In the genomic region with DNA sequence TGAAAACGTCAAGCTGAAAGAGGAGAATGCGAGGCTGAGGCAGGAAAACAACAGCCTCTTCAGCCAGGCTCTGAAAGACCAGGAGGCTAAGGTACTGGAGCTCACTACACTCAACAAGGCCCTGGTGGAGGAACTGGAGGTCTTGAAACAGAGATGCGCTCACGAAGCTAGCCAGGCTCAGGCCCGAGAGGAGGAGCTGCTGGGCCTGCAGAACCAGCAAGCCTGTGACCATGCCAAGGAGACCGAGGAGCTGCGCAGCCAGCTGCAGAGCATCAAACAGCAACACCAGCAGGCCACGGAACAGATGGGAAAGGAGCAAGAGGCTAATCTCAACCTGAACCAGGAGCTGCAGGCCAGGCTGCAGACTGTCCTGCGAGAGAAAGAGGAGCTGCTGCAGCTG, we compare ENCODE assay signal across 8 mouse cellular contexts. TPM values are rescaled to one million over a fixed set of nuclear protein-coding genes. Genes with fewer than 3 reads are reported as not detected.
DNase-seq lines count a peak whose midpoint lies in the region; ATAC-seq and TF ChIP-seq lines count a peak whose summit lies in the region.
"Had no signal": no experiment of that assay in that cellular context is flagged by ENCODE, and none has a peak within 500 bp of the region (broad histone marks: within the 10 kb centered on the region; RNA-seq: fewer than 3 reads in every experiment).

No protein-coding gene starts in this region.

- ATAC-seq in heart, postnatal 0 days (ENCODE audit: insufficient read depth, low read depth): no peak
- ATAC-seq in liver, embryonic 16.5 days (ENCODE audit: low read depth): no peak

- peak overlapping the region; percentile 78 for H3K4me3 ChIP-seq in cerebellum, adult 2 months (replicated peaks; ENCODE audit: insufficient read depth, low read depth, low read length)
- H3K4me3 ChIP-seq in heart, postnatal 0 days (ENCODE audit: low read depth, low read length): peak overlapping the region; percentile 52
- H3K4me3 ChIP-seq in liver, embryonic 16.5 days (ENCODE audit: low read depth, low read length): peak overlapping the region; percentile 42; the same call in 1 of the 2 replicates

- no peak for TF ChIP-seq POLR2A in cerebellum, adult 2 months (IDR thresholded peaks at IDR 0.05; ENCODE audit: borderline replicate concordance, insufficient read depth, low read length)

- DNase-seq in MN1 (ENCODE audit: low spot score): peak; percentile 73
- DNase-seq in cerebellum, adult 2 months: peak; percentile 36 to 57
- DNase-seq in heart, postnatal 0 days (ENCODE audit: low spot score): no peak
- DNase-seq in adrenal gland, postnatal 10 days: no peak
- no peak for DNase-seq in kidney, postnatal 4 days
- DNase-seq in urinary bladder, postnatal 25 days (ENCODE audit: low spot score): no peak

- peak overlapping the region; percentile 91 for H3K4me2 ChIP-seq in heart, postnatal 0 days (ENCODE audit: low read depth, low read length)
- H3K4me2 ChIP-seq in liver, embryonic 16.5 days (ENCODE audit: low read depth, low read length): peak overlapping the region; percentile 63; the same call in 1 of the 2 replicates

- H3K9ac ChIP-seq in heart, postnatal 0 days (replicated peaks; ENCODE audit: low read depth, low read length): peak overlapping the region; percentile 15; the same call in 1 of the 2 replicates
- no peak overlapping the region for H3K9ac ChIP-seq in liver, embryonic 16.5 days (ENCODE audit: low read depth, low read length)
- H3K9ac ChIP-seq: liver, embryonic 14.5 days had no signal

- H3K36me3 ChIP-seq in heart, postnatal 0 days (replicated peaks; ENCODE audit: control insufficient read depth, insufficient read depth, low read length): no peaks in the 10 kb centered on the region
- H3K36me3 ChIP-seq in liver, embryonic 16.5 days (ENCODE audit: control insufficient read depth, insufficient read depth): no peaks in the 10 kb centered on the region

- WGBS in cerebellum, adult 2 months: 52% methylated on average over 9 of the region's 9 CpGs
- WGBS in heart, postnatal 0 days: 54% methylated on average over 9 of the region's 9 CpGs
- 53% methylated on average over 9 of the region's 9 CpGs for WGBS in liver, embryonic 16.5 days (ENCODE audit: insufficient replicate concordance)

- H3K4me1 ChIP-seq in cerebellum, adult 2 months (ENCODE audit: control insufficient read depth, insufficient read depth, low read length): no peaks in the 10 kb centered on the region
- peaks cover 5% of the 10 kb centered on the region for H3K4me1 ChIP-seq in heart, postnatal 0 days (ENCODE audit: control insufficient read depth, insufficient read depth)
- H3K4me1 ChIP-seq in liver, embryonic 16.5 days (ENCODE audit: control insufficient read depth, low read depth, low read length): no peaks in the 10 kb centered on the region

- TF ChIP-seq EP300 in heart, postnatal 0 days (IDR thresholded peaks at IDR 0.05; ENCODE audit: low read depth): no peak

- no peak overlapping the region for H3K27ac ChIP-seq in cerebellum, adult 2 months (ENCODE audit: insufficient read depth, low read length)
- H3K27ac ChIP-seq in heart, postnatal 0 days (ENCODE audit: low read depth): no peak overlapping the region
- no peak overlapping the region for H3K27ac ChIP-seq in liver, embryonic 16.5 days (ENCODE audit: low read length)
- H3K27ac ChIP-seq: liver, embryonic 14.5 days had no signal

- H3K27me3 ChIP-seq in cerebellum, adult 2 months (ENCODE audit: control insufficient read depth, insufficient read depth, low read length): no peaks in the 10 kb centered on the region
- H3K27me3 ChIP-seq in heart, postnatal 0 days (ENCODE audit: control insufficient read depth, insufficient read depth, low read length): no peaks in the 10 kb centered on the region
- H3K27me3 ChIP-seq in liver, embryonic 16.5 days (ENCODE audit: control insufficient read depth, insufficient read depth, low read depth, low read length): no peaks in the 10 kb centered on the region

- no peak for TF ChIP-seq CTCF in cerebellum, adult 2 months (IDR thresholded peaks at IDR 0.05; ENCODE audit: borderline replicate concordance, insufficient read depth, low read depth, low read length)
- no peak for TF ChIP-seq CTCF in heart, postnatal 0 days (IDR thresholded peaks at IDR 0.05; ENCODE audit: low read depth)

- no peaks in the 10 kb centered on the region for H3K9me3 ChIP-seq in heart, postnatal 0 days (replicated peaks; ENCODE audit: control insufficient read depth, low read length)
- no peaks in the 10 kb centered on the region for H3K9me3 ChIP-seq in liver, embryonic 16.5 days (replicated peaks; ENCODE audit: control insufficient read depth, low read length)

RNA-seq across cellular contexts. Expression of gene Ccdc89, which starts 0.6 kb away (rescaled TPM):
- 1.3 TPM in 2 replicates for polyA plus RNA-seq in cerebellum, adult 2 months (2012; rRNA removed)
- not detected in 2 replicates for total RNA-seq in heart, postnatal 0 days (2014; rRNA removed; ENCODE audit: low replicate concordance)
- 0.30 and 0.51 TPM in 2 replicates for polyA plus RNA-seq in heart, postnatal 0 days (2015; fragmentation: Nextera tagmentation; extraction: Ambion mirVana)
- 0.12 and 0.18 TPM in 2 replicates for polyA plus RNA-seq in liver, embryonic 16.5 days (2015; fragmentation: Nextera tagmentation; extraction: Ambion mirVana)
- under 1 TPM; 0.24 to 0.48 TPM for total RNA-seq in adrenal gland, postnatal 10 days (2021)

RNA-seq across cellular contexts. Expression of gene Crebzf, which starts 15.5 kb away (rescaled TPM):
- 135 and 143 TPM in 2 replicates for polyA plus RNA-seq in cerebellum, adult 2 months (2012; rRNA removed)
- total RNA-seq in heart, postnatal 0 days (2014; rRNA removed; ENCODE audit: low replicate concordance): 49.3 and 55.3 TPM in 2 replicates
- 10.6 and 11.3 TPM in 2 replicates for polyA plus RNA-seq in heart, postnatal 0 days (2015; fragmentation: Nextera tagmentation; extraction: Ambion mirVana)
- 5.0 and 5.6 TPM in 2 replicates for polyA plus RNA-seq in liver, embryonic 16.5 days (2015; fragmentation: Nextera tagmentation; extraction: Ambion mirVana)
- total RNA-seq in adrenal gland, postnatal 10 days (2021): 10 to 100 TPM; 52.5 to 66.9 TPM

RNA-seq across cellular contexts. Expression of gene Tmem126a, which starts 30.0 kb away (rescaled TPM):
- 43.6 and 43.8 TPM in 2 replicates for polyA plus RNA-seq in cerebellum, adult 2 months (2012; rRNA removed)
- 82.2 and 107 TPM in 2 replicates for total RNA-seq in heart, postnatal 0 days (2014; rRNA removed; ENCODE audit: low replicate concordance)
- 185 and 187 TPM in 2 replicates for polyA plus RNA-seq in heart, postnatal 0 days (2015; fragmentation: Nextera tagmentation; extraction: Ambion mirVana)
- 39.7 and 44.2 TPM in 2 replicates for polyA plus RNA-seq in liver, embryonic 16.5 days (2015; fragmentation: Nextera tagmentation; extraction: Ambion mirVana)
- total RNA-seq in adrenal gland, postnatal 10 days (2021): 10 to 100 TPM; 68.0 to 75.9 TPM

RNA-seq across cellular contexts. Expression of gene Tmem126b, which starts 48.8 kb away (rescaled TPM):
- polyA plus RNA-seq in cerebellum, adult 2 months (2012; rRNA removed): 29.0 and 33.5 TPM in 2 replicates
- total RNA-seq in heart, postnatal 0 days (2014; rRNA removed; ENCODE audit: low replicate concordance): 6.8 and 12.7 TPM in 2 replicates
- 30.6 and 35.7 TPM in 2 replicates for polyA plus RNA-seq in heart, postnatal 0 days (2015; fragmentation: Nextera tagmentation; extraction: Ambion mirVana)
- 11.2 and 12.1 TPM in 2 replicates for polyA plus RNA-seq in liver, embryonic 16.5 days (2015; fragmentation: Nextera tagmentation; extraction: Ambion mirVana)
- 10 to 100 TPM; 15.9 to 22.6 TPM for total RNA-seq in adrenal gland, postnatal 10 days (2021)

RNA-seq across cellular contexts. Expression of gene Dlg2, which starts 49.5 kb away (rescaled TPM):
- 89.8 and 105 TPM in 2 replicates for polyA plus RNA-seq in cerebellum, adult 2 months (2012; rRNA removed)
- total RNA-seq in heart, postnatal 0 days (2014; rRNA removed; ENCODE audit: low replicate concordance): 2.3 and 8.6 TPM in 2 replicates
- 1.3 and 2.1 TPM in 2 replicates for polyA plus RNA-seq in heart, postnatal 0 days (2015; fragmentation: Nextera tagmentation; extraction: Ambion mirVana)
- polyA plus RNA-seq in liver, embryonic 16.5 days (2015; fragmentation: Nextera tagmentation; extraction: Ambion mirVana): 0.35 and 0.51 TPM in 2 replicates
- total RNA-seq in adrenal gland, postnatal 10 days (2021): 10 to 100 TPM; 40.3 to 65.7 TPM

Comparison
In these comparisons a context has a peak if more than half of its experiments do, and no peak if none do; other contexts are left out.
1. DNase-seq: peak in MN1 (single experiment) and cerebellum, adult 2 months (2 of 2); none in heart, postnatal 0 days (single experiment), adrenal gland, postnatal 10 days (single experiment), kidney, postnatal 4 days (0 of 2) and urinary bladder, postnatal 25 days (single experiment).
2. RNA of gene Crebzf, which starts 15.5 kb away (polyA plus RNA-seq): 135 to 143 TPM in cerebellum, adult 2 months; 10.6 to 11.3 TPM in heart, postnatal 0 days and 5.0 to 5.6 TPM in liver, embryonic 16.5 days; every median in the first group is over 10 times any median in the second.
3. Peak in every context shown above with its lines, with median percentiles within 50 percentile points of each other: H3K4me3 ChIP-seq.